Mouse (Mus musculus): ENCODE measurements around the gene Lrp3. TPM values are rescaled to one million over a fixed set of nuclear protein-coding genes. Genes with fewer than 3 reads are reported as not detected.
A peak's percentile ranks its signal among the peaks of the same experiment; 100 is the strongest.

The Lrp3 gene
- polyA plus RNA-seq, 1 experiment, result 10.1 TPM

DNA sequence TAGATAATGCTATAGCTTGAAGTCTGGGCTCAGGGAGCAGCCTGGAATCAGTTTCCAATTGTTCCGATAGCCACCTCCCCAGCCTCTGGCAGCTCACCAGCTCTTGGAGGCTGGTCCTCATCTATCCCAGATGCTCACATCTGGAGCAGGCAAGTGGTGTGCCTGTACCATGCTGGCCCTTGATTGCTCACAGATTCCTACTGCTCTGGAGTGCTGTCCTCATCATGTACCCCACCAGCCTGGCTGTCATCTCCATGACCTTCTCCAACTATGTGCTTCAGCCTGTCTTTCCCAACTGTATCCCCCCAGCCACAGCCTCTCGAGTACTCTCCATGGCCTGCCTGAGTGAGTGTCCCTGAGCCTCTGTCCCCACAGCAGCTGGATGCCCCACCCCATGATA, 18.3 kb downstream of the Lrp3 start:
- no peak for TF ChIP-seq CTCF (IDR thresholded peaks at IDR 0.05; ENCODE audit: insufficient read depth, low read length)
- no peak for TF ChIP-seq POLR2A (IDR thresholded peaks at IDR 0.05; ENCODE audit: borderline replicate concordance, extremely low read depth, low read depth, low read length)
- no peaks in the 10 kb centered on the region for H3K4me1 ChIP-seq (ENCODE audit: control insufficient read depth, insufficient read depth, low read length)
- DNase-seq, result no peak
- H3K4me3 ChIP-seq (replicated peaks; ENCODE audit: extremely low read depth, low read depth, low read length), result no peak overlapping the region
- 53% methylated on average over 2 of the region's 2 CpGs for WGBS

DNA sequence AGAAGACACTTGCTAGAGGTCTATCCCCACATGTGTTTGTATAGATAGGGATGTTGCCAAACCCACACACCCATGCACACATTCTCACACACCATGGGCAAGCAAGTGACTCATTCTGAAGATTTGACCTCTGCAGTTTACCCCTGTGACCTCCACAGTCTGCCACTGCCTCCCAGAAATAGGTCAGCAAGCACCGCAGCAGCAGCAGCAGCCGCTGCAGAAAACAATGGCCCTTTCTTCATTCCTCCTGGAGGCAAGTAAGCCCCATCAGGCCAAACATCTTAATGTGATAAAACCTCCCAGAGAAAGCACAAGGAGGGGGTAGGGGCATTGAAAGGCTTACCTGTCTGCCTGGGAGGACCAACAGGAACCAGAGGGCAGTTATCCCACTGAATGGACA, 24.0 kb downstream of the Lrp3 start:
- no peak for TF ChIP-seq CTCF (IDR thresholded peaks at IDR 0.05; ENCODE audit: insufficient read depth, low read length)
- no peak for TF ChIP-seq POLR2A (IDR thresholded peaks at IDR 0.05; ENCODE audit: borderline replicate concordance, extremely low read depth, low read depth, low read length)
- no peak overlapping the region for H3K4me3 ChIP-seq (replicated peaks; ENCODE audit: extremely low read depth, low read depth, low read length)
- WGBS, result 25% methylated on average over 2 of the region's 2 CpGs
- H3K4me1 ChIP-seq (ENCODE audit: control insufficient read depth, insufficient read depth, low read length), result no peaks in the 10 kb centered on the region; the same call in 1 of the 2 replicates
- no peak for DNase-seq

- 43% methylated on average over 5 of the region's 5 CpGs for WGBS
Observed at GRCm38 (mm10) chr7:35189699-35190098, 25.6 kb downstream of the Lrp3 start.

GRCm38 (mm10) chr7:35185889-35186569, 29.3 kb downstream of the Lrp3 start, which contains the start of gene Slc7a10:
TSS of gene Slc7a10 (plus strand) at chr7:35186385.
- peak within 1 kb of the TSS; percentile 53 for H3K4me3 ChIP-seq (replicated peaks; ENCODE audit: extremely low read depth, low read depth, low read length)
- no peaks in the 10 kb centered on the region; the same call in 1 of the 2 replicates for H3K4me1 ChIP-seq (ENCODE audit: control insufficient read depth, insufficient read depth, low read length)
- no peak for DNase-seq
- 3% methylated on average over 43 of the region's 43 CpGs for WGBS
- TF ChIP-seq CTCF (IDR thresholded peaks at IDR 0.05; ENCODE audit: insufficient read depth, low read length) (no peak), POLR2A (IDR thresholded peaks at IDR 0.05; ENCODE audit: borderline replicate concordance, extremely low read depth, low read depth, low read length) (no peak)

More at GRCm38 (mm10) chr7:35189699-35190098, 25.6 kb downstream of the Lrp3 start:
- Histone ChIP-seq H3K4me3 (replicated peaks; ENCODE audit: extremely low read depth, low read depth, low read length) (no peak overlapping the region), H3K4me1 (ENCODE audit: control insufficient read depth, insufficient read depth, low read length) (no peaks in the 10 kb centered on the region; the same call in 1 of the 2 replicates)
- TF ChIP-seq CTCF (IDR thresholded peaks at IDR 0.05; ENCODE audit: insufficient read depth, low read length), result no peak
- TF ChIP-seq POLR2A (IDR thresholded peaks at IDR 0.05; ENCODE audit: borderline replicate concordance, extremely low read depth, low read depth, low read length), result no peak
- no peak for DNase-seq

- H3K4me3 ChIP-seq (replicated peaks; ENCODE audit: extremely low read depth, low read depth, low read length), result peak overlapping the region; percentile 31
- no peaks in the 10 kb centered on the region; the same call in 1 of the 2 replicates for H3K4me1 ChIP-seq (ENCODE audit: control insufficient read depth, insufficient read depth, low read length)
- WGBS, result 5% methylated on average over 54 of the region's 54 CpGs
- DNase-seq, result no peak
- no peak for TF ChIP-seq POLR2A (IDR thresholded peaks at IDR 0.05; ENCODE audit: borderline replicate concordance, extremely low read depth, low read depth, low read length)
- TF ChIP-seq CTCF (IDR thresholded peaks at IDR 0.05; ENCODE audit: insufficient read depth, low read length), result peak; percentile 35; the same call in 1 of the 2 replicates
Observed at GRCm38 (mm10) chr7:35184833-35185724, 30.2 kb downstream of the Lrp3 start.

- Histone ChIP-seq H3K4me1 (ENCODE audit: control insufficient read depth, insufficient read depth, low read length) (no peaks in the 10 kb centered on the region), H3K4me3 (replicated peaks; ENCODE audit: extremely low read depth, low read depth, low read length) (no peak overlapping the region)
- DNase-seq, result no peak
- 46% methylated on average over 18 of the region's 18 CpGs for WGBS
- TF ChIP-seq POLR2A (IDR thresholded peaks at IDR 0.05; ENCODE audit: borderline replicate concordance, extremely low read depth, low read depth, low read length) (no peak), CTCF (IDR thresholded peaks at IDR 0.05; ENCODE audit: insufficient read depth, low read length) (peak; percentile 39)
Observed at GRCm38 (mm10) chr7:35176412-35177381, 38.6 kb downstream of the Lrp3 start.

GRCm38 (mm10) chr7:35175533-35175932, 39.8 kb downstream of the Lrp3 start:
- Histone ChIP-seq H3K4me3 (replicated peaks; ENCODE audit: extremely low read depth, low read depth, low read length) (no peak overlapping the region), H3K4me1 (ENCODE audit: control insufficient read depth, insufficient read depth, low read length) (no peaks in the 10 kb centered on the region)
- WGBS, result 67% methylated on average over 4 of the region's 4 CpGs
- no peak for DNase-seq
- no peak for TF ChIP-seq POLR2A (IDR thresholded peaks at IDR 0.05; ENCODE audit: borderline replicate concordance, extremely low read depth, low read depth, low read length)
- TF ChIP-seq CTCF (IDR thresholded peaks at IDR 0.05; ENCODE audit: insufficient read depth, low read length), result no peak

- 76% methylated on average over 4 of the region's 4 CpGs for WGBS
- TF ChIP-seq CTCF (IDR thresholded peaks at IDR 0.05; ENCODE audit: insufficient read depth, low read length) (no peak), POLR2A (IDR thresholded peaks at IDR 0.05; ENCODE audit: borderline replicate concordance, extremely low read depth, low read depth, low read length) (no peak)
- no peak for DNase-seq
- H3K4me3 ChIP-seq (replicated peaks; ENCODE audit: extremely low read depth, low read depth, low read length), result no peak overlapping the region
- 0 out of 2 replicates have a peak, but pooled peaks cover 2% of the 10 kb centered on the region for H3K4me1 ChIP-seq (ENCODE audit: control insufficient read depth, insufficient read depth, low read length)
Observed at GRCm38 (mm10) chr7:35172519-35172918, 42.8 kb downstream of the Lrp3 start.
